Mouse (Mus musculus) thymus, adult 2 months (tissue): Measurements from ENCODE around the gene Clcn5.

Source experiments
- CTCF ChIP-seq: fragments of 200-500 bp; IDR thresholded peaks from 2 replicates; pipeline ENCODE4 v1.5.1; 2012; ENCODE audit warnings: mild to moderate bottlenecking, control low read depth, low read length, moderate library complexity, borderline replicate concordance; ENCODE audit not compliant: control insufficient read depth, poor library complexity, insufficient read depth; ENCODE audit errors: extremely low read depth
- POLR2A ChIP-seq: fragments of 200-500 bp; IDR thresholded peaks from 2 replicates; pipeline ENCODE4 v1.6.1; 2012; ENCODE audit warnings: mild to moderate bottlenecking, low read length, control low read depth, moderate library complexity; ENCODE audit not compliant: control insufficient read depth, poor library complexity, insufficient read depth; ENCODE audit errors: extremely low read depth

DNA sequence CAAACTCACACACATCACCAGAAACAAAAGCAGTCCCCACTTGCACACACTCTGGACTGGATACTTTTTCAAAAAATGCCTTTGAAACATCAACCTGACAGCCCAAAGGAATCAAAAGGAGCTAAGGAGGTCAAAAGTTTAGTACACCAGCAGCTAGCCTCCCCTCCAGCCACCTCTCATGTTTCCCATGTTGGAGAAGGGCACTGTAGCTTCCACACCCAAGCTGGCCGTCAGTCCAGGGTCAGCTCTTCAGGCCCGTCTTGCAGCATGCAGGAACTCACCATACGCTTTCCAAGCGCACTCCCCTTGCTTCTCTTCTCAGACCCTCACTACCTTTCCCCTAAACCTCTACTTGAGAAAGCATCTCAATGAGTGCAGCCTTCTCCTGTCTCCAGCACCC lies 4.5 kb downstream of the Clcn5 start:
- no peak for TF ChIP-seq CTCF
- no peak for TF ChIP-seq POLR2A
